Mouse (Mus musculus) brain, embryonic 14.5 days (tissue): Measurements from ENCODE around the gene Slc44a5.

Experiments used
- CTCF ChIP-seq: fragments of 200-500 bp; IDR thresholded peaks from 2 replicates; pipeline ENCODE4 v1.5.1; 2012; ENCODE audit warnings: inconsistent platforms, mild to moderate bottlenecking, moderate library complexity, borderline replicate concordance; ENCODE audit not compliant: insufficient read depth, insufficient read length; ENCODE audit errors: extremely low read depth
- POLR2A ChIP-seq: fragments of 200-500 bp; IDR thresholded peaks from 2 replicates; pipeline ENCODE4 v1.6.1; 2012; ENCODE audit warnings: mild to moderate bottlenecking, inconsistent platforms, borderline replicate concordance; ENCODE audit not compliant: poor library complexity, insufficient read depth, insufficient read length, severe bottlenecking; ENCODE audit errors: extremely low read depth

- no peak for TF ChIP-seq CTCF
- TF ChIP-seq POLR2A = no peak
Measured at GRCm38 (mm10) chr3:154149778-154150177, 176.5 kb downstream of the Slc44a5 start.
